Mouse (Mus musculus) induced T-regulatory cell, adult 2 months (primary cell): ENCODE data around the gene Homer3.

Experiments used
- DNase-seq: peaks from one replicate; pipeline ENCODE4 v3.0.0-alpha.2; 2012; ENCODE audit warnings: low read depth

Gene Homer3

GRCm38 (mm10) chr8:70282603-70283135, at the start of gene Homer3:
TSS of gene Homer3 (plus strand) at chr8:70282827.
- DNase-seq = peak; percentile 88

GRCm38 (mm10) chr8:70233606-70234005, 49.0 kb upstream of the Homer3 start:
- no peak for DNase-seq

GRCm38 (mm10) chr8:70234080-70234780, 48.4 kb upstream of the Homer3 start, which contains the start of the genes Sugp2 and Armc6:
TSS of gene Sugp2 (plus strand) at chr8:70234226.
TSS of gene Armc6 (minus strand) at chr8:70234466.
- DNase-seq = peak; percentile 99

GRCm38 (mm10) chr8:70234781-70235128, 47.9 kb upstream of the Homer3 start:
- no peak for DNase-seq

- no peak for DNase-seq
These were observed 44.8 kb upstream of the Homer3 start for GRCm38 (mm10) chr8:70237842-70238241.

- no peak for DNase-seq
These were observed 42.0 kb upstream of the Homer3 start for GRCm38 (mm10) chr8:70240642-70241041.

GRCm38 (mm10) chr8:70246622-70247021, 36.0 kb upstream of the Homer3 start:
- no peak for DNase-seq

GRCm38 (mm10) chr8:70247841-70248240, 34.8 kb upstream of the Homer3 start:
- DNase-seq = no peak

- DNase-seq = no peak
These were observed 28.0 kb upstream of the Homer3 start for GRCm38 (mm10) chr8:70254628-70255027.

- DNase-seq = no peak
These were observed 25.2 kb upstream of the Homer3 start for GRCm38 (mm10) chr8:70257456-70257855.

GRCm38 (mm10) chr8:70258600-70258999, 24.0 kb upstream of the Homer3 start:
- DNase-seq = no peak

GRCm38 (mm10) chr8:70259043-70259442, 23.6 kb upstream of the Homer3 start:
- no peak for DNase-seq

- DNase-seq = no peak
These were observed 15.0 kb upstream of the Homer3 start for GRCm38 (mm10) chr8:70267674-70268073.

- no peak for DNase-seq
These were observed 14.3 kb upstream of the Homer3 start for GRCm38 (mm10) chr8:70268311-70268710.

GRCm38 (mm10) chr8:70268799-70269565, 13.6 kb upstream of the Homer3 start:
- peak; percentile 47 for DNase-seq

- DNase-seq = peak; percentile 40
These were observed 9.7 kb upstream of the Homer3 start for GRCm38 (mm10) chr8:70272949-70273348.

- no peak for DNase-seq
These were observed 8.3 kb upstream of the Homer3 start for GRCm38 (mm10) chr8:70274350-70274749.

- DNase-seq = no peak
These were observed 6.2 kb upstream of the Homer3 start for GRCm38 (mm10) chr8:70276476-70276875.

- no peak for DNase-seq
These were observed 4.5 kb upstream of the Homer3 start for GRCm38 (mm10) chr8:70278175-70278574.

- no peak for DNase-seq
These were observed 3.4 kb upstream of the Homer3 start for GRCm38 (mm10) chr8:70279266-70279665.

- no peak for DNase-seq
These were observed 1.6 kb upstream of the Homer3 start for GRCm38 (mm10) chr8:70281001-70281400.

GRCm38 (mm10) chr8:70283136-70284077, 780 bp downstream of the Homer3 start:
- DNase-seq = peak; percentile 22
